Mouse (Mus musculus) limb, embryonic 15.5 days (tissue): ENCODE measurements around the gene Parva. TPM values are rescaled to one million over a fixed set of nuclear protein-coding genes. Genes with fewer than 3 reads are reported as not detected.

Experiments used
- ATAC-seq: fragments of 200-750 bp; cut with Nextera tagmentation; 2 replicates; pipeline ENCODE4 v1.8.0; 2017; ENCODE audit warnings: low read depth, moderate TSS enrichment; ENCODE audit not compliant: insufficient number of reproducible peaks, low FRiP score, low TSS enrichment
- H3K27ac ChIP-seq: fragments of 300-500 bp; sonication (generic); 2 replicates; pipeline ENCODE4 v1.5.1; 2015; ENCODE audit warnings: moderate library complexity, mild to moderate bottlenecking, inconsistent platforms
- H3K27me3 ChIP-seq: fragments of 300-500 bp; sonication (generic); 2 replicates; pipeline ENCODE4 v1.6.1; 2015; ENCODE audit warnings: inconsistent platforms
- H3K36me3 ChIP-seq: fragments of 300-500 bp; sonication (generic); 2 replicates; pipeline ENCODE4 v1.6.1; 2015; ENCODE audit warnings: inconsistent platforms
- H3K4me1 ChIP-seq: fragments of 300-500 bp; sonication (generic); 2 replicates; pipeline ENCODE4 v1.6.1; 2015; ENCODE audit warnings: inconsistent platforms
- H3K4me2 ChIP-seq: fragments of 300-500 bp; sonication (generic); 2 replicates; pipeline ENCODE4 v1.6.1; 2015; ENCODE audit warnings: mild to moderate bottlenecking, inconsistent platforms
- H3K4me3 ChIP-seq: fragments of 300-500 bp; sonication (generic); 2 replicates; pipeline ENCODE4 v1.5.1; 2015; ENCODE audit warnings: mild to moderate bottlenecking, inconsistent platforms
- H3K9ac ChIP-seq: fragments of 300-500 bp; sonication (generic); 2 replicates; pipeline ENCODE4 v1.6.1; 2015; ENCODE audit warnings: inconsistent platforms
- H3K9me3 ChIP-seq: fragments of 300-500 bp; sonication (generic); 2 replicates; pipeline ENCODE4 v1.6.1; 2016; ENCODE audit warnings: inconsistent platforms
- WGBS: fragments of 180-500 bp; shearing (Covaris S2); methylation state at CpG from one replicate; pipeline ENCODE4 v1.1.7; 2015; 5-methylcytosine and 5-hydroxymethylcytosine counted together
- polyA plus RNA-seq: library from polyadenylated mRNA; unstranded; fragments of >200 nt; fragmentation: Nextera tagmentation; extraction: Ambion mirVana; gene quantifications from 2 replicates; pipeline ENCODE4 v1.2.1, GENCODE M21; 2015

The Parva gene
- polyA plus RNA-seq, 1 experiment from 2014 or later = 95.9 TPM

GRCm38 (mm10) chr7:112482572-112482971 is 55.3 kb downstream of the Parva start:
- H3K4me3 ChIP-seq = no peak overlapping the region
- H3K9ac ChIP-seq = no peak overlapping the region
- H3K4me2 ChIP-seq = no peak overlapping the region
- no peaks in the 10 kb centered on the region for H3K36me3 ChIP-seq
- ATAC-seq = no peak
- 86% methylated on average over 7 of the region's 7 CpGs for WGBS
- H3K27ac ChIP-seq = no peak overlapping the region
- no peaks in the 10 kb centered on the region for H3K9me3 ChIP-seq
- peaks cover 31% of the 10 kb centered on the region for H3K4me1 ChIP-seq
- H3K27me3 ChIP-seq = no peaks in the 10 kb centered on the region

- no peaks in the 10 kb centered on the region for H3K9me3 ChIP-seq
- peaks cover 31% of the 10 kb centered on the region for H3K4me1 ChIP-seq
- no peaks in the 10 kb centered on the region for H3K36me3 ChIP-seq
- no peak overlapping the region for H3K9ac ChIP-seq
- no peak overlapping the region for H3K4me3 ChIP-seq
- ATAC-seq = no peak
- H3K27ac ChIP-seq = peak overlapping the region; percentile 18; the same call in 1 of the 2 replicates
- no peak overlapping the region for H3K4me2 ChIP-seq
- no peaks in the 10 kb centered on the region for H3K27me3 ChIP-seq
- WGBS = 45% methylated on average over 2 of the region's 2 CpGs
Observed at GRCm38 (mm10) chr7:112483382-112483781, 56.1 kb downstream of the Parva start.

- H3K9ac ChIP-seq = no peak overlapping the region
Observed at GRCm38 (mm10) chr7:112490825-112491224, 63.5 kb downstream of the Parva start.

GRCm38 (mm10) chr7:112491737-112492136 is 64.4 kb downstream of the Parva start:
- Histone ChIP-seq H3K36me3 (no peaks in the 10 kb centered on the region), H3K4me1 (peaks cover 22% of the 10 kb centered on the region), H3K27me3 (no peaks in the 10 kb centered on the region), H3K9ac (no peak overlapping the region), H3K9me3 (no peaks in the 10 kb centered on the region), H3K4me3 (no peak overlapping the region), H3K27ac (no peak overlapping the region), H3K4me2 (no peak overlapping the region)
- ATAC-seq = no peak
- WGBS = 83% methylated on average over 1 of the region's 1 CpGs

More at GRCm38 (mm10) chr7:112490825-112491224, 63.5 kb downstream of the Parva start:
- H3K4me2 ChIP-seq = no peak overlapping the region
- 52% methylated on average over 2 of the region's 2 CpGs for WGBS
- no peak for ATAC-seq
- no peak overlapping the region for H3K4me3 ChIP-seq
- H3K36me3 ChIP-seq = no peaks in the 10 kb centered on the region
- peaks cover 16% of the 10 kb centered on the region for H3K4me1 ChIP-seq
- no peaks in the 10 kb centered on the region for H3K27me3 ChIP-seq
- no peaks in the 10 kb centered on the region for H3K9me3 ChIP-seq
- no peak overlapping the region for H3K27ac ChIP-seq

GRCm38 (mm10) chr7:112495950-112496349 is 68.6 kb downstream of the Parva start:
- no peak for ATAC-seq
- no peak overlapping the region for H3K4me3 ChIP-seq
- H3K27ac ChIP-seq = peak overlapping the region; percentile 34
- H3K9ac ChIP-seq = no peak overlapping the region
- no peaks in the 10 kb centered on the region for H3K27me3 ChIP-seq
- peaks cover 45% of the 10 kb centered on the region for H3K4me1 ChIP-seq
- no peak overlapping the region for H3K4me2 ChIP-seq
- whole genome bisulfite sequencing = 39% methylated on average over 8 of the region's 8 CpGs
- H3K9me3 ChIP-seq = no peaks in the 10 kb centered on the region
- H3K36me3 ChIP-seq = no peaks in the 10 kb centered on the region

GRCm38 (mm10) chr7:112496921-112497320 is 69.6 kb downstream of the Parva start:
- Histone ChIP-seq H3K9me3 (no peaks in the 10 kb centered on the region), H3K4me1 (peaks cover 55% of the 10 kb centered on the region), H3K4me3 (no peak overlapping the region), H3K27me3 (no peaks in the 10 kb centered on the region), H3K4me2 (no peak overlapping the region), H3K9ac (no peak overlapping the region), H3K27ac (no peak overlapping the region), H3K36me3 (no peaks in the 10 kb centered on the region)
- ATAC-seq = no peak
- 74% methylated on average over 7 of the region's 7 CpGs for WGBS

- Histone ChIP-seq H3K9me3 (no peaks in the 10 kb centered on the region), H3K4me2 (no peak overlapping the region), H3K4me1 (peaks cover 73% of the 10 kb centered on the region), H3K36me3 (no peaks in the 10 kb centered on the region), H3K4me3 (no peak overlapping the region), H3K27ac (0 out of 2 replicates have a peak overlapping the region, but pooled peaks have one; percentile 55), H3K27me3 (no peaks in the 10 kb centered on the region), H3K9ac (no peak overlapping the region)
- no peak for ATAC-seq
- 47% methylated on average over 9 of the region's 9 CpGs for WGBS
Observed at GRCm38 (mm10) chr7:112498591-112499301, 71.4 kb downstream of the Parva start.

GRCm38 (mm10) chr7:112499453-112500133 is 72.3 kb downstream of the Parva start:
- Histone ChIP-seq H3K4me3 (no peak overlapping the region), H3K9me3 (no peaks in the 10 kb centered on the region), H3K4me1 (peaks cover 75% of the 10 kb centered on the region), H3K9ac (no peak overlapping the region), H3K36me3 (no peaks in the 10 kb centered on the region), H3K27ac (peak overlapping the region; percentile 55; the same call in 1 of the 2 replicates), H3K27me3 (no peaks in the 10 kb centered on the region), H3K4me2 (no peak overlapping the region)
- no peak for ATAC-seq
- 13% methylated on average over 10 of the region's 10 CpGs for WGBS

GRCm38 (mm10) chr7:112500134-112500490 is 72.8 kb downstream of the Parva start:
- 6% methylated on average over 7 of the region's 7 CpGs for whole genome bisulfite sequencing
- Histone ChIP-seq H3K36me3 (no peaks in the 10 kb centered on the region), H3K27me3 (no peaks in the 10 kb centered on the region), H3K9me3 (no peaks in the 10 kb centered on the region), H3K27ac (peak overlapping the region; percentile 24; the same call in 1 of the 2 replicates), H3K4me2 (no peak overlapping the region), H3K4me3 (no peak overlapping the region), H3K9ac (no peak overlapping the region), H3K4me1 (peaks cover 70% of the 10 kb centered on the region)
- no peak for ATAC-seq

- Histone ChIP-seq H3K9me3 (no peaks in the 10 kb centered on the region), H3K9ac (no peak overlapping the region), H3K4me2 (no peak overlapping the region), H3K4me3 (no peak overlapping the region), H3K27ac (peak overlapping the region; percentile 78), H3K36me3 (no peaks in the 10 kb centered on the region), H3K4me1 (peaks cover 63% of the 10 kb centered on the region), H3K27me3 (no peaks in the 10 kb centered on the region)
- ATAC-seq = no peak
- 21% methylated on average over 17 of the region's 18 CpGs for WGBS
Observed at GRCm38 (mm10) chr7:112502050-112502809, 74.9 kb downstream of the Parva start.

GRCm38 (mm10) chr7:112502845-112503244 is 75.5 kb downstream of the Parva start:
- no peak overlapping the region for H3K4me3 ChIP-seq
- H3K27ac ChIP-seq = peak overlapping the region; percentile 78
- 0 out of 2 replicates have a peak overlapping the region, but pooled peaks have one; percentile 21 for H3K4me2 ChIP-seq
- H3K4me1 ChIP-seq = peaks cover 65% of the 10 kb centered on the region
- no peak overlapping the region for H3K9ac ChIP-seq
- H3K9me3 ChIP-seq = no peaks in the 10 kb centered on the region
- 13% methylated on average over 5 of the region's 5 CpGs for whole genome bisulfite sequencing
- no peak for ATAC-seq
- no peaks in the 10 kb centered on the region for H3K36me3 ChIP-seq
- H3K27me3 ChIP-seq = no peaks in the 10 kb centered on the region

GRCm38 (mm10) chr7:112503448-112503847 is 76.1 kb downstream of the Parva start:
- Histone ChIP-seq H3K4me1 (peaks cover 63% of the 10 kb centered on the region), H3K27me3 (no peaks in the 10 kb centered on the region), H3K4me2 (0 out of 2 replicates have a peak overlapping the region, but pooled peaks have one; percentile 21), H3K9ac (no peak overlapping the region), H3K4me3 (no peak overlapping the region), H3K36me3 (no peaks in the 10 kb centered on the region), H3K9me3 (no peaks in the 10 kb centered on the region), H3K27ac (peak overlapping the region; percentile 78)
- ATAC-seq = no peak
- 11% methylated on average over 6 of the region's 6 CpGs for WGBS
